Mouse (Mus musculus): Measurements from ENCODE around the gene Kirrel3.

GRCm38 (mm10) chr9:35057631-35058030 lies 571.9 kb downstream of the Kirrel3 start:
- TF ChIP-seq GATA1 (IDR thresholded peaks at IDR 0.05; ENCODE audit: low read length) (no peak), TAL1 (IDR thresholded peaks at IDR 0.05; ENCODE audit: low read length) (no peak)
